Mouse (Mus musculus): ENCODE results near the gene Thap8. TPM values are rescaled to one million over a fixed set of nuclear protein-coding genes. Genes with fewer than 3 reads are reported as not detected.

Thap8 gene
- polyA plus RNA-seq, 1 experiment, result 0.83 TPM

DNA sequence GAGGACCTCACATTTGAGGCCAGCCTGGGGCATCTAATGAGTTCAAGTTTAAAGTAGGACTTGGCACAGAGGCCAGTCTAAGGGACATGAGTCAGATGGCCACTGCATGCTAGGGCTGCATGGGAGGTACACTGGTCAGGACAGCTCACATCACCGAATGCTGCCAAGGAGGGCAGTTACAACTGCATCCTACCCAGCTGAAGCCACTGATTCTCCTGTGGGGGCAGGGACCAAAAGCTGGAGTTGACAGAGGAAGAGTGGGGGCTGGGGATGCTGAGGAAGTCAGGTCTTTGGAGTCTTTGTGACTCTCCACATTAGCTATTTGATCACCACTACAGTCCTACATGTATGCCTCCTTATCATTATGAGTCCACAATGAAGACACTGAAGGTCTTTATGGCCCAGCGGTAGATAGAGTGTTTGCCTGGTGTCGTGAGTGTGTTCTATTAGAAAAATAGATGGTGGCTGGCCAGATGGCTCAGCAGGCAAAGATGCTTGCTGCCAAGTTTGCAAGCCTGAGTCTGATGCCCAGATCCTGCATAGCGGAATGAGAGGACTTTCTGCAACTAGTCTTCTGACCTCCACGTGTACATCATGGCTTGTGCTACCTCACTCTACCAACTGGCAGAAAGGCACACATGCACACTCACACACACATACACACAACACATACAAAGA is 59.7 kb downstream of the Thap8 start:
- no peaks in the 10 kb centered on the region for H3K4me1 ChIP-seq (ENCODE audit: control insufficient read depth, insufficient read depth, insufficient read length, low read length)
- no peak overlapping the region for H3K27ac ChIP-seq (replicated peaks; ENCODE audit: low read depth, low read length)
- H3K4me3 ChIP-seq (ENCODE audit: insufficient read depth, low read depth, low read length), result no peak overlapping the region

Other genes starting within 250 kb of the Thap8 start
- 1.9 TPM in 2 replicates for gene Zfp14, start 228.7 kb upstream of the Thap8 start, polyA plus RNA-seq (2012; ENCODE audit: insufficient read depth, insufficient read length, missing spikeins)
- 1.8 and 2.1 TPM in 2 replicates for gene Zfp82, start 207.2 kb upstream of the Thap8 start, polyA plus RNA-seq (2012; ENCODE audit: insufficient read depth, insufficient read length, missing spikeins)
- gene Gm26920, start 189.7 kb upstream of the Thap8 start, polyA plus RNA-seq (2012; ENCODE audit: insufficient read depth, insufficient read length, missing spikeins), result not detected in 2 replicates
- gene Zfp566, start 189.6 kb upstream of the Thap8 start, polyA plus RNA-seq (2012; ENCODE audit: insufficient read depth, insufficient read length, missing spikeins), result 2.4 and 2.5 TPM in 2 replicates
- gene Zfp260, start 185.3 kb upstream of the Thap8 start, polyA plus RNA-seq (2012; ENCODE audit: insufficient read depth, insufficient read length, missing spikeins), result 32.4 and 34.3 TPM in 2 replicates
- 1.1 TPM in 1 of 2 replicates, not detected in the other for gene Zfp382, start 158.2 kb upstream of the Thap8 start, polyA plus RNA-seq (2012; ENCODE audit: insufficient read depth, insufficient read length, missing spikeins)
- 17.8 and 24.3 TPM in 2 replicates for gene Zfp146, start 110.3 kb upstream of the Thap8 start, polyA plus RNA-seq (2012; ENCODE audit: insufficient read depth, insufficient read length, missing spikeins)
- 3,242 and 3,950 TPM in 2 replicates for gene Cox7a1, start 96.0 kb upstream of the Thap8 start, polyA plus RNA-seq (2012; ENCODE audit: insufficient read depth, insufficient read length, missing spikeins)
- 549 and 708 TPM in 2 replicates for gene Capns1, start 81.3 kb upstream of the Thap8 start, polyA plus RNA-seq (2012; ENCODE audit: insufficient read depth, insufficient read length, missing spikeins)
- gene Polr2i, start 48.1 kb upstream of the Thap8 start, polyA plus RNA-seq (2012; ENCODE audit: insufficient read depth, insufficient read length, missing spikeins), result 93.0 and 113 TPM in 2 replicates
- gene Tbcb, start 47.8 kb upstream of the Thap8 start, polyA plus RNA-seq (2012; ENCODE audit: insufficient read depth, insufficient read length, missing spikeins), result 62.8 and 71.2 TPM in 2 replicates
- not detected in 2 replicates for gene Ovol3, start 44.4 kb upstream of the Thap8 start, polyA plus RNA-seq (2012; ENCODE audit: insufficient read depth, insufficient read length, missing spikeins)
- gene Wdr62, start 325 bp downstream of the Thap8 start, polyA plus RNA-seq (2012; ENCODE audit: insufficient read depth, insufficient read length, missing spikeins), result 3.2 and 4.6 TPM in 2 replicates
- 4.5 and 7.3 TPM in 2 replicates for gene Clip3, start 11.6 kb downstream of the Thap8 start, polyA plus RNA-seq (2012; ENCODE audit: insufficient read depth, insufficient read length, missing spikeins)
- 34.7 and 38.6 TPM in 2 replicates for gene Alkbh6, start 28.6 kb downstream of the Thap8 start, polyA plus RNA-seq (2012; ENCODE audit: insufficient read depth, insufficient read length, missing spikeins)
- not detected in 2 replicates for gene Syne4, start 34.7 kb downstream of the Thap8 start, polyA plus RNA-seq (2012; ENCODE audit: insufficient read depth, insufficient read length, missing spikeins)
- 1.6 and 2.0 TPM in 2 replicates for gene E130208F15Rik, start 41.6 kb downstream of the Thap8 start, polyA plus RNA-seq (2012; ENCODE audit: insufficient read depth, insufficient read length, missing spikeins)
- gene Sdhaf1, start 43.8 kb downstream of the Thap8 start, polyA plus RNA-seq (2012; ENCODE audit: insufficient read depth, insufficient read length, missing spikeins), result 18.1 and 22.7 TPM in 2 replicates
- gene Lrfn3, start 82.7 kb downstream of the Thap8 start, polyA plus RNA-seq (2012; ENCODE audit: insufficient read depth, insufficient read length, missing spikeins), result 0.67 and 2.4 TPM in 2 replicates
- gene Tyrobp, start 133.7 kb downstream of the Thap8 start, polyA plus RNA-seq (2012; ENCODE audit: insufficient read depth, insufficient read length, missing spikeins), result 34.6 and 43.0 TPM in 2 replicates
- gene Hcst, start 139.8 kb downstream of the Thap8 start, polyA plus RNA-seq (2012; ENCODE audit: insufficient read depth, insufficient read length, missing spikeins), result 2.5 and 2.8 TPM in 2 replicates
- 0.67 and 1.6 TPM in 2 replicates for gene Nfkbid, start 141.6 kb downstream of the Thap8 start, polyA plus RNA-seq (2012; ENCODE audit: insufficient read depth, insufficient read length, missing spikeins)
- gene Aplp1, start 165.4 kb downstream of the Thap8 start, polyA plus RNA-seq (2012; ENCODE audit: insufficient read depth, insufficient read length, missing spikeins), result 0.44 and 0.92 TPM in 2 replicates
- not detected in 2 replicates for gene Kirrel2, start 177.6 kb downstream of the Thap8 start, polyA plus RNA-seq (2012; ENCODE audit: insufficient read depth, insufficient read length, missing spikeins)
- gene Nphs1, start 178.2 kb downstream of the Thap8 start, polyA plus RNA-seq (2012; ENCODE audit: insufficient read depth, insufficient read length, missing spikeins), result not detected in 2 replicates
- gene Prodh2, start 213.5 kb downstream of the Thap8 start, polyA plus RNA-seq (2012; ENCODE audit: insufficient read depth, insufficient read length, missing spikeins), result not detected in 2 replicates

Measured in brown adipose tissue, adult 24 weeks (tissue).